Mouse (Mus musculus) embryonic fibroblast, embryonic 13.5 days (primary cell): Measurements from ENCODE around the gene BC107364.
"Not testable (repeated sequence)": the region's sequence is repeated elsewhere in the genome, so short reads cannot be mapped to it uniquely, and the experiment has no call there.

ENCODE experiments used
- CTCF ChIP-seq: IDR thresholded peaks from 2 replicates; pipeline ENCODE4 v1.5.1; 2011; ENCODE audit warnings: mild to moderate bottlenecking, control low read depth, low read length, moderate library complexity, borderline replicate concordance; ENCODE audit not compliant: insufficient read depth
- POLR2A ChIP-seq: IDR thresholded peaks from 2 replicates; pipeline ENCODE4 v1.6.1; 2011; ENCODE audit warnings: low read depth, mild to moderate bottlenecking, control low read depth, low read length, moderate library complexity

GRCm38 (mm10) chr3:96458008-96458407 lies 5.9 kb upstream of the BC107364 start:
- not testable (repeated sequence) for TF ChIP-seq POLR2A, CTCF
